Mouse (Mus musculus): ENCODE results near the gene Orc3. TPM values are rescaled to one million over a fixed set of nuclear protein-coding genes. Genes with fewer than 3 reads are reported as not detected.
A peak's percentile ranks its signal among the peaks of the same experiment; 100 is the strongest.
"Not testable (repeated sequence)": the region's sequence is repeated elsewhere in the genome, so short reads cannot be mapped to it uniquely, and the experiment has no call there.

Gene Orc3
- total RNA-seq, 1 experiment from 2014 or later: 97.8 TPM

- ATAC-seq (ENCODE audit: extremely low read depth, insufficient number of reproducible peaks, low FRiP score, poor library complexity, severe bottlenecking): no peak
Observed at GRCm38 (mm10) chr4:34584871-34585607, 29.7 kb downstream of the Orc3 start.

- no peak for ATAC-seq (ENCODE audit: extremely low read depth, insufficient number of reproducible peaks, low FRiP score, poor library complexity, severe bottlenecking)
Observed at GRCm38 (mm10) chr4:34583427-34583826, 31.3 kb downstream of the Orc3 start.

GRCm38 (mm10) chr4:34582476-34582875, 32.3 kb downstream of the Orc3 start:
- no peak for ATAC-seq (ENCODE audit: extremely low read depth, insufficient number of reproducible peaks, low FRiP score, poor library complexity, severe bottlenecking)

DNA sequence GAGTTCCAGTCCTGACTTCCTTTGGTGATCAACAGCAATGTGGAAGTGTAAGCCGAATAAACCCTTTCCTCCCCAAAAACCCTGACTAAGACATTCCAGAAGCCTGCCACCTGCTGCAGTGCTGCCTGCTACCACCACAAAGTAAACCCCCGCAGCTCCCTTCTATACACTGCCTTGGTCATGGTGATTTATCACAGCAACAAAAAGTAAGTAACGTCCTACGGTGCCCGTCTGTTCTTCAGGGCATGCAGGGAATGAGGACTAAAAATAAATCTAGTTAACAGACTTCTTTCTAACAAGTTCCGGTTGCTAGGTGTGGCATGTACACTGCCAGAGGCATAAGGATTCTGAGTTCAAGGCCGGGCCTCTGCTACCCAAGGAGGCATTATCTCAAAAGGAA, 32.8 kb downstream of the Orc3 start:
- no peak for ATAC-seq (ENCODE audit: extremely low read depth, insufficient number of reproducible peaks, low FRiP score, poor library complexity, severe bottlenecking)

- ATAC-seq (ENCODE audit: extremely low read depth, insufficient number of reproducible peaks, low FRiP score, poor library complexity, severe bottlenecking): not testable (repeated sequence)
Observed at GRCm38 (mm10) chr4:34581489-34581888, 33.3 kb downstream of the Orc3 start.

GRCm38 (mm10) chr4:34579215-34579614, 35.5 kb downstream of the Orc3 start:
- no peak for ATAC-seq (ENCODE audit: extremely low read depth, insufficient number of reproducible peaks, low FRiP score, poor library complexity, severe bottlenecking)

DNA sequence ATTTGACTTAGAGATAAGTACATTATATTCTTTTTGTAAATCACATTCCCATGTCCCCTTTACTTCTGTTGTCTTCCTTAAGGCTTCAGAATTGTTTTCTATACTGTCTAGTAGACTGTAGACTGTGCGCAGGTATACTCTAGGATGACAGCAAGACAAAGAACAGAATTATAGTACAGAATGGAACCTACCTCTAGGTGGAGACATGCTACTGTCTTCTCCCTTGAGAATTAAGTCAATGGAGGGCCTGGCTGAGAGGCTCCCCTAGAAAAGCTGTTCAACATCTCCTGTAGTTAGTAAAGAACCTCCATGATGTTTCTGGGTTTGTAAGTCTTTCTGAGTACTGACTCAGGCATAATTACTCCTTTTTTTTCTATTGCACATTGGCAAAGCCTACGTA, 37.7 kb downstream of the Orc3 start:
- ATAC-seq (ENCODE audit: extremely low read depth, insufficient number of reproducible peaks, low FRiP score, poor library complexity, severe bottlenecking): no peak

DNA sequence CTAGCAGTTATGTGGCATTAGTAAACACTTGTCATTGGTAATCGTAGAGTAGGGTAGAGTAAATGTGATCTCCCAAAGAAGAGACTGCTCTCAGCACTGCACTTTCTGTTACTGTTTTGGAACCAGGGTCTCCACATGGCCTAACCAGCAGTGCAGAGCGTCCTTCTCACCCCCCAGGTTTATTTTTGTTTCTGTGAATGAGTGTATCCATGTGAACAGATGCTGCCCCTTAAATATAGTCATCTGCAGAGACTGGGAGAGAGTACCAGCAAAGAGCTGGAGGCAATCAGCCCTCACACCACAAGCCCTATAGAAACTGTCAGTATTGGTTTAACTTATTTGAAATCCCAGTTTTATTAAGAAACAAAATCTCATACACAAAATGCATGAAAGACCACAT, 41.9 kb downstream of the Orc3 start:
- ATAC-seq (ENCODE audit: extremely low read depth, insufficient number of reproducible peaks, low FRiP score, poor library complexity, severe bottlenecking): no peak

DNA sequence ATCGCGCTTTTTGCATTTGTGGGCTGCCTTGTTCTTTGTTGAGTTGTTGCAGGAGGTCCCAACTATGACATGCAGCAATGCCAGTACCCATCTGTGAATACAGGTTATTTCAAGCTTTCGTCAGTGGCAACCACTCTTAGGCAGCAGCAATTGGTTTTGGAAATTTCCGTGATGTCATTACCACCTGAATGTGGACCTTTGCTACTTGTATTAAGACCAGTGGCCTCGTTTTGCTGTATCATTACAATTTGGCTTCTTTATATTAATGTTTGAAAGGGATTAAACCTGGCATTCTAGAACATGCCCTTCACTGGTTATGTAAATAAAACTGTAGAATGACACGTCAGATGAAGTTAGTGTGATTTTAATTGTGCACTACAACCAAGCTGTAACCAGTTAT, 48.5 kb downstream of the Orc3 start:
- no peak for ATAC-seq (ENCODE audit: extremely low read depth, insufficient number of reproducible peaks, low FRiP score, poor library complexity, severe bottlenecking)

DNA sequence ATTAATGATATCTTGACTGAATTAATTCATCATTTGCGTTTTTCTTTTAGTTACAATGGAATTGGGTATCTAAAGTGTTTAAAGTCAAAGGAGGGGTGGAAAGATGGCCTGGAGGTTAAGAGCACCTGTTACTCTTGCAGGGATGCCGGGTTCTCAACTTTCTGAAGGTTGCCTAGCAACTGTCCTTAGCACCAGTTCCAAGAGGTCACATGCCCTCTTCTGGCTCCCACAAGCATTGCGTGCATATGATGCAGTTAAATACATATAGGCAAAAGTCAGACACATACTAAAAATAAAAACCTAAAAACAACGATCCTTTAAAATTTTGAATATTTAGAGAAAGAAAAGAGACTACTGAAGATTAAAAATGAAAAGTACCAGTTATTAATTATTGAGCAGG, 53.8 kb downstream of the Orc3 start:
- ATAC-seq (ENCODE audit: extremely low read depth, insufficient number of reproducible peaks, low FRiP score, poor library complexity, severe bottlenecking): peak; percentile 90; the same call in 1 of the 2 replicates

GRCm38 (mm10) chr4:34556183-34556582, 58.6 kb downstream of the Orc3 start:
- no peak for ATAC-seq (ENCODE audit: extremely low read depth, insufficient number of reproducible peaks, low FRiP score, poor library complexity, severe bottlenecking)

DNA sequence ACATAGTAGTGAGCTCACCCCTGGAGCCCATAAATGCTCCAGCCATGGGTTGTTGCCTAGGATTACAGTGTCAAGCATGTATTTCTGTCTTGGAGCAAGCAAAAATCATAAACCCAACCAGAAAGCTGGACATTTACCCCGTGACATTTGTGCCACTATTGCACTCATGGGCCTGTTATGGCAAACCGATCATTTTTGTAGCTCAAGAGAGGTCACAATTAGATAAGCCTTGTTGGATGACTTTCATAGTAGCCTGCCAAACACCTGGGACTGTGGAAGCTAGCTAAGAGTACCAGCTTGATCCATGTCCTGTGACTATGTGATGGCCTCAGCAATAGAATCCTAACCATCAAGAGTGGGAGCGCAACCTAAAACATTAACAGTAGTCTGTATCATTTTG, 59.1 kb downstream of the Orc3 start:
- no peak for ATAC-seq (ENCODE audit: extremely low read depth, insufficient number of reproducible peaks, low FRiP score, poor library complexity, severe bottlenecking)

DNA sequence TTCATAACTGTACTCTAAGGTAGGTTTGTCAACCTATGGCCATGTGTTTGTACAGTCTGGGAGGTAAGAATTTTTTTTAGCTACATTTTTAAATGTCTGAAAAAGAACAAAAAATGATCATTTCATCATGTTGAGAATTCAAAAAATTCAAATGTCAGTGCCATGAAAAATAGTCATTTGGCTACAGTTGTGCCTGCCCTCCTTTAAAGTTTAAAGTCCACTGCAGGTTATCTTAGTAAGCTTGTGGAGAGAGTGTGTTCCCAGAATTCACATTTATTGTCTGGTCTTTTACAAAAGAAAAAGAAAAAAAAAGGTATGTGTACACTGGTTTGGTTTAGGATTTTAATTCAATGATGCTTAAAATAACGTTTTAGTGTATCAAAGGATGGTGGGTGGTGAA, 60.1 kb downstream of the Orc3 start:
- ATAC-seq (ENCODE audit: extremely low read depth, insufficient number of reproducible peaks, low FRiP score, poor library complexity, severe bottlenecking): no peak

GRCm38 (mm10) chr4:34551966-34552365, 62.8 kb downstream of the Orc3 start:
- ATAC-seq (ENCODE audit: extremely low read depth, insufficient number of reproducible peaks, low FRiP score, poor library complexity, severe bottlenecking): no peak

- ATAC-seq (ENCODE audit: extremely low read depth, insufficient number of reproducible peaks, low FRiP score, poor library complexity, severe bottlenecking): peak; percentile 37; the same call in 1 of the 2 replicates
Observed at GRCm38 (mm10) chr4:34551098-34551809, 63.5 kb downstream of the Orc3 start.

DNA sequence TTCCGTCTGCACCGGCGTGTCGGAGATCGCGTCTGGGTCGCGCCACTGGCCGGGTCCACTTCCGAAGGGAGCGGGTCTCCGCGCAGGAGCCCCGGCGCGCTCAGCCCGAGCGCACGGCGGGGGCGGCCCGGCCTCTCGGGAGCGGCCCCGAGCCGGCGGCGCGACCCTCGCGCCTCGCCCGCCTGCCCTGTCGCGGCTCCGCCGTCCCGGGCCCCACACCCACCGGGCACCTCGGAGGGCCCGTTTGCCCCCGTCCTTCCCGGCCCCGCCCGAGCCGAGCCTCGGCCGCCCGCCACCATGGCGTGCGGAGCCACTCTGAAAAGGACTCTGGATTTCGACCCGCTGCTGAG, 64.0 kb downstream of the Orc3 start, which contains the start of gene Akirin2:
Akirin2 (plus strand) TSS at position 190 of the 350 bp plus-strand sequence.
- no peak for ATAC-seq (ENCODE audit: extremely low read depth, insufficient number of reproducible peaks, low FRiP score, poor library complexity, severe bottlenecking)

DNA sequence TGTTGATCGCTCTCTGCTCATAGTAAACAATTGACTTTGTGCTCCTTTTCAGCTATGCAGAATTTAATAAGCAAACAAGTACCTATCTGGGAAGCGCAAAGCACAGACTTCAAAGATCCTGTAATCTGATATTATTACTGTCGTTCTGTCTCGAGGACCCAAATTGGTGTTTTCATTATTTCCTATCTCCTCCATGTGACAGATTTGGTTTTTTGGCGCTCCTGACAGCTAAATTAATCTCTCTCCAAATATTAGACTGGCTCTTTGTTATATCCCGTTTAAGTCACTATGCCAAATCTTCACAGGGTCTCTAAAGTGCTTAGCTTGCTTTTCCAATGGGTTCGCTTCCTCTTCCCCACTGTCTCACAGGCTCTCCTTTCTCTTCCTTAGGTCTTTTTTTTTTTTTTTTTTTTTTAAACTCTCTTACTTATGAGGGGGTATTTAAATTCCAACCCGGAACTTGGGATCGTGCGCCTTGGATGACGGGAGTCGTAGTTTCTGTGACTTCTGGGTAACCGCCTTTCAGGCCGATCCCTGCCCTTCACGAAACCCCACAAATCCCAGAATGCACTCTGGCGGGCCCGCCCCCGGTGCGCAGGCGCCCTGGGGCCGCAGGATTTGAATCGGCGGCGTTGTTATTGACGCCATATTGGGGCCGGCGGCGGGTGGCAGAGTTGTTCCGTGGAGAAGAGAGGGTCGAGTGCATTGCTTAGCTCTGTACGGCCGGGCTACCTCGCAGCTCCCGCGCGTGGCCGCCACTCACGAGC, 64.6 kb downstream of the Orc3 start:
- peak; percentile 92 for ATAC-seq (ENCODE audit: extremely low read depth, insufficient number of reproducible peaks, low FRiP score, poor library complexity, severe bottlenecking)

- ATAC-seq (ENCODE audit: extremely low read depth, insufficient number of reproducible peaks, low FRiP score, poor library complexity, severe bottlenecking): no peak
Observed at GRCm38 (mm10) chr4:34529941-34530340, 84.8 kb downstream of the Orc3 start.

GRCm38 (mm10) chr4:34529379-34529778, 85.4 kb downstream of the Orc3 start:
- no peak for ATAC-seq (ENCODE audit: extremely low read depth, insufficient number of reproducible peaks, low FRiP score, poor library complexity, severe bottlenecking)

All from neutrophil, adult 5-6 weeks (primary cell).